Mouse (Mus musculus) right cerebral cortex, adult 18-20 months (tissue): ENCODE measurements at regions not wholly inside any gene's neighbourhood (a gene's known extent, or its start where the extent isn't known, plus 50 kb on each side); places are given as distances from the start of the nearest gene placed in this dataset.

Experiments
- DNase-seq: peaks from one replicate; pipeline ENCODE4 v3.0.0; 2022; ENCODE audit warnings: mixed read lengths

DNA sequence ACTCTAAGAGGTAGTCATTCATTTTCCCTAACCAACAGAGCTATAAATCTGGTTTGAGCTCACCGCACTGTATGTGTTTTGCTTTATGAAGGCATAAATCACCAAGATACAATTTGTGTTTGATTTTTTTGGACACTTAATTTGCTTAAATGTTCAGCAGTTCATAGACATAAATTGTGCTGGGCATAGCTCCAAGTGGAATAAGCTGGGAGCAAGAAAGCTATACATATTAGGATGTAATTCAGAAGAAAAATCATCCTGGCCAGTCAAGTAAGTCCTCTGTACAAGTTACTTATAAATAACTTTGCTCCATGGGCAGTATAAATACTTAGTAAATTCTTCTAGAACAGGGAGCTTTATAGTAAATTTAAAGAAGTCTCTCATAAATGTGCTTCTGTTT, 267.0 kb upstream of the Atp5g3 start:
- no peak for DNase-seq

DNA sequence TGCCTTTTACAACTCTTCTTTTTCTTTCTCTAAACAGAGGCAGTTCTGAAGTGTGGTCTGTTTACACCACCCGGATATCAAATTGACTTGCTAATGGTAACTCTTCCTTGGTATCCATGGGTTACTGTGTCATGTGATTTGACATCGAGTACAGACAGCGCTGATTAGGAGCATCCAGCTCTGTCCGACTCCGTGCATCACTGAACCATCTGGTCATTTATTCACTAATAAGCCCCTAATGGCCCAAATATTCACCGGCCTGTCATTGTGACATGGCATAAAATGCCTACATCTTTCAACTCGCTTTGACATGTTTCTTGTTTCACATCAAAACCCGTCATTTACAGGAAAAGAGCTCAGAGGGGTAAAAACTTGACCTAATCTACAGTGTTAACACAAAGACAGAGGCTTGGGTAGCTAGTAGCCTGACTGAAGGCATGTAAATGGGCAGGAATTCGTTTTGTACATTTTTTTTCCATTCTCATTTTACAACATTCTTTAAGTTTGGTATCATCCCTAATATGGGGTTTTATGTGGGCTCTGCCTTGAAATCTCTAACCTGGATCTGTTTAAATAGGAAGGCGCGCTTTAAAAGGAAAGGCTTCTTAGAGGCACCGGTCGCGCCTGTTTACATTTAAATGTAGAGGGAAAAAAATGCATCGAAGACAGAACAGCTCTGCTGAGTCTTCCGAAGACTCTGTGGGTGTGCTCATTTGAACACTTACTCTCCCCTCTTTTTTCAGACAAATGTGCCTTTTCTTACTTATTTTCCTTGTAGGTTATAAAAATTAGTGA, 257.8 kb upstream of the Atp5g3 start:
- no peak for DNase-seq

DNA sequence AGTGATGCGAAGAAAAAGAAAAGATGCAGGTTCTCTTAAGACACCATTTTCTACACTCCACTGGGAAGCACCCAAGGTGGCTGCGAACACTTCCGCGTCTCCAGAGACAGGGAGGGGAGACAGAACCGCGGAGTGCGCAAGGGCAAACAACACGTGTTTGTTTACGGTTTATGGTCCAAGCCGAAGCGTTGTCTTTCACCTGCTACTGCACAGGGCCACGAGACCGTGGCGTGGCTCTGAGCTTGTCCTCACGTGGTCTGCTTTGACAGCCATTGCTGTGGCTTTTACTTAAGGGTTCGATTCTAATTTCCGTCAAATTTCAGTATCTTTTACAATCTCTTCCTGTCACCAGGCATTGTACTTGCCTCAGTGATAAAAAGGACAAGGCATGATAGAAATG, 257.2 kb upstream of the Atp5g3 start:
- no peak for DNase-seq

DNA sequence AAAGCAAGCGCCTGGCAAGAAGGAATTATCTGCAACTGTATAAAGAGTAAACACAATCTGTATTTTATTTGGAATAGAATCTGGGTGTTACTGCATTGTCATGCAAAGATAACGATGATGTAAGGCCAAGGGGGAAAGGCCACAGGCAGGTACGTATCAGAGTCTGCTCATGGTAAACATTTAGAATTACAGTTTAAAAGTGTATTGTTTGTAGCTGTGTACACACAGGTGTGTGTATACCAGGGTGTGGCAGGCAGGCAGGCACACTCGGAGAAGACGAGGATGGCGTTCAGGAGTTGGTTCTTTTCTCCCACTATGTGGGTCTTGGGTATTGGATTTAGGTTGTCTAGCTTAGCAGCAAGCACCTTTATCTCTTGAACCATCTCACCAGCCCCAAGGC, 242.9 kb upstream of the Atp5g3 start:
- DNase-seq, result no peak

DNA sequence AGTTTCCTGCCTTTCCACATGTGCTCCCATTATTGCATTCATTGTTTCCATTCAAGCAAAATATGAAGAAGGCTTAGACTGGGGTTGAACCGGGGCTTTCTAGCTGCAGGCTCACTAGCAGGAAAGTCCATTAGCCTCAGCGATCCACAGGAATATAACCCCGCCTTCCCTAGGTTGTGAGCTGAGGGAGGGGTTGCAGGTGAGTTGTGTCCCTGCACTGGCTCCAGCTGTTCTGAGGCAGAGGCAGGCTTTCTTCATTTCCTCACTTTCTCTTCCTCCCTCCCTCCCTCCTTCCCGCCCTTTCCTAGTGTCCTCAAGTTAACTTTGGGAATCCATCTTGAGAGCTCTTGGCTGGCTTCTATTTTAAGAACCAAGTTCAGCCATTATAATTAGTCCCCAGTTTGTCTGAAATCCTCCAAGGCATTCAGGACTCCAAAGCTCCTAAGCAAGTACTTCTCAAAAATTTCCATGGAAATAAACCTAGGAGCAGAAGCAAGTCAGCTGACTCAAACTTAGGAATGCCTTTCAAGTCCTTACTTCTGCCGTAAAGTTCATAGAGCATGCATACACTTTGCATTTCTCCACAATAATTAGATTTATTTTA, 242.2 kb upstream of the Atp5g3 start:
- DNase-seq, result no peak

DNA sequence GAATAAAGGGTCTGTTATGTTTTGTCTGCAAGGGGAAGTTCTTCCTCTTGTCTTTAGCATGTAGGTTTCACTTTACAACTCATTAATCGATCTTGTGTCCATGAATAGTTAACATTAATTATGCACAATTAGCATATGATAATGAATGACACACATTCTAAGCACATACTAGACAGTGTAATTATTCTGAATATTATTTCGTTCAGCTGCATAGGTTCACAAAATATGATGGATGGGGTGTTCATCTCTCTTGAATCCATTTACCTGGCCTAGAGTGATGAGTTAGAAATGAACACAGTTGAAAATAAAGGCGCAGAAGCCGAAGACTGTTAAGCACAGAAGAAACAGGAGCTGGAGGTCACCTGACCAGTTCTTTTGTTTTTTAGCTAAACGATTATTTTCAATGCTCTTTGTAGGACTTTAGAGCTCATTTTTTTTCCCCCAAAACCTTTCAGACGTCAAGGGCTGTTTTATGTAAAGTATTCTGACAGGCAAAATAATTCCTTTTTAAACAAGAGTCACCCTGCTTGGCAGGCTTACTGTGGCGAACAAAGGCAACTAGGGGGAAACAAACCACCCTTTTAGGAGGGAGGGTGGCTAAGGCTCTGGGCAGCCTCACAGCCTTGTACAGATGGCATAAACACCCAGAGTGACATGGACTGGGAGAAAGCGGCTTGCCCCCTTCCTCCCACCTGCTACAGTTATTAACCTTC, 241.6 kb upstream of the Atp5g3 start:
- DNase-seq, result no peak

DNA sequence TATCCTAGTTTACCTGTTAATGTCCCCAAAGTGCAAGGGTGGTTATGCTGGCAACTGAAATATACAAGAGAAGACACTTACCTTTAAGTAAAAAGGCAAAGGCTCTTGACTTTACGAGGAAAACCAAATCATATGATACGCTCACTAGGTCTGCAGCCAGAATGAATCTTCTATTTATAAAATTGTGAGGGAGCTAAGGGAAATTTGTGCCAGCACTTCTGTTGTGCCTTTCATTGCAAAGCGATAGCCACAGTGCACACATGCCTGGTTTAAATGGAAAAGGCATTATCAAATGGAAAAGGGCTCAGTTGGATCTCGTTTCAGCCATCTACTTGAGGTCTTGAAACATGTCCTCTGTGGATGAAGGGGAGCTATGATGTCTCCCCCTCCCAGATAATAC, 236.1 kb upstream of the Atp5g3 start:
- no peak for DNase-seq

DNA sequence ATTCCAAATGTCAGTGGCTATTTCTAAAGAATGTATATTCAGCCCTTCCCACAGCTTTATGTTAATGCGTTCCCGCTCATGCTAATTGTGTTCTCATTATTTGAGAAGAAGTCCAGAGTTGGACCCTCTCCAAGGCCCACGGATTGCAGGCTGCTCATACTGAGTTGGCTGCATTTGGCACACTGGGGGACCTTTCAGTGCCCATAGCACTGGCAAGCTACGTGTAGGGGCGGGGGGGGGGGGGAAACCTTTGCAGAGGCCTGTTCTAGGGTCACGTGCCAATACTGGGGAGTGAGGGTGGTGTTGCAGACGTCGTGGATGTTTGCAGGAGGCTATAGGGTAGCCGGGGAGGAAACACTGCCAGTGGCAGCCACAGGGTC, 225.5 kb upstream of the Atp5g3 start:
- peak; percentile 52 for DNase-seq

DNA sequence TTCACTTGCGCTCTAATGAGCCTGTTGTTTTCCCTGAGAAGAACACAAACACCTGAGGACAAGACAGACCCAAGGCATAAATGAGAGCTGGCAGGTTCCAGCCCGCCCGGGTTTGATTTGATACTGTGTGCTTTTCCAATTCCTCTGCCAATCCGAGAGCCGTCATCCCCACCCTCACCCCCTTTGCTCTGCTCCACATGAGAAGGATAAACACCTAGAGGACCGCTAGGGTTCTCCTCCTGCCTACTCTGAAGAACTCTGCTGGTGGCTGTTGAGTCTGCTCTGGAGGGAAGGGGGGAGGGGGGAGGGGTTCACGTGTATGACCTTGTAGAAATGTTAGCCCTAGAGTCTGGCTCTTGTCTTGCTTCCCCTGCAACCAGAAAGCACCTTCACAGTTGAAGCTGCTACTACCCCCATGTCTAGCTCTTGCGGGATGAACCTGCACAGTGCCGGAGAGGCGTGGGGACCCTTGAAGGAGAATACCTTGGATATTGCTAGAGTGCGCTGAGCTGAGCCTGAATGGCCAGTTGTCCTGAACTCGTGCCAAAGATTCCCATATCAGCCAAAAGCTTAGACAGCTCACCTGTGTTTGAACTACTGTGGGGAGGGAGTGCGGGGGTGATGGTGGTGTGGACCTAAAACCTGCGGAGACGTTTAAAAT, 225.0 kb upstream of the Atp5g3 start:
- no peak for DNase-seq

DNA sequence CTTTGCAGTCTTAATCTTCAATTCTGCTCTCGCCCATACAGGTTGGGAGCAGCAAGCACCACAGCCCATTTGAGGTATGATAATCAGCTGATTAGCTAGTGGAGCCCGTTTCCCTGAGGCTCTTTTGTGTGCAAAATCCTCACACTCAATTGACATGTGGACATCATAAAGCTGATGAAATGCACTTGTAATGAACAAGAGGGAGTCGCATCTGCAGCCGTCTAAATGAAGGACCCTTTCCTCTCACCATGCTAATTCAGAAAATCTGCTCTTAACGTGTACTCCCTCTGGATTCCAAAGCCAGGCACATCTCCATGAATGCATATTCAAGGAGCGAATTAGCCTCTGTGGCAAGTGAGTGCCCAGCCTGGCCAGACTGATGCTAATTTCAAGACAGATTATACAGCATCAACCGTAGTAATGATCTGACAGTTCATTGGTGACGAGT, 219.0 kb upstream of the Atp5g3 start:
- DNase-seq, result no peak

DNA sequence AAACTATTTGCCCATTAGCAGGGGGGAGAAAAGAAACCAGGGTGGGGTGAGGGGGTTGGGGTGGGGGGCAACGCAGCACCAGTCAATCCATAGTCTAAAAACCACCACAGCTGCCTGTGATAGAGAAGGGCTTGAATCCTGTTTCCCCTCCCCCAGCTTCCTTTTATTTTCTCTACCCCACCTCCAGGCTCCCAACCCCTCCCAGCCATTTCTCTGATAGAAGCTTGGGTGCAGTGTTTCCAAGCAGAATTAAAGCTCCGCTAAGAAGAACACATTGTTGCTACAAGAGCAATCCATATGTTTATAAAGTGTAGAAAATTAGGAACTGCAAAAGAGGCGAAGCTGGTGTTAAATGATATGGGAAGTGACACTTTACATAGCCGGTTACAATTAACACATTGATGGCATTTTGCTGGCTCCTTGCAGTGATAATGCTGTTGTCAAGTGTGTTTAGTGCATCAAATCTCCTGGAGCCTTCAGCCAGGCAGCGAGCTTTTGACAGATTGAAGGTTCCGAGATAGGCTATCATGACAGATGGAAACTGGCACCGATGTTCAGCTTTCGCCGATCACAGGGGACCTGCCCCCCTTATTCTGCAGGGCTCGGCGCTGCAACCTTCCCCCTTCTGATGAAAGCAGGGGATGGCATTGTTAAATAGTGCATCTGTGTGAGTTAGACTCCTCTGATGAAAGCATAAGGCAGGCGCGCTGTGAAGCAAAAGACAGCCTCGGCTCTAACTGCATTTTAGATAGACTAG, 217.8 kb upstream of the Atp5g3 start:
- no peak for DNase-seq

DNA sequence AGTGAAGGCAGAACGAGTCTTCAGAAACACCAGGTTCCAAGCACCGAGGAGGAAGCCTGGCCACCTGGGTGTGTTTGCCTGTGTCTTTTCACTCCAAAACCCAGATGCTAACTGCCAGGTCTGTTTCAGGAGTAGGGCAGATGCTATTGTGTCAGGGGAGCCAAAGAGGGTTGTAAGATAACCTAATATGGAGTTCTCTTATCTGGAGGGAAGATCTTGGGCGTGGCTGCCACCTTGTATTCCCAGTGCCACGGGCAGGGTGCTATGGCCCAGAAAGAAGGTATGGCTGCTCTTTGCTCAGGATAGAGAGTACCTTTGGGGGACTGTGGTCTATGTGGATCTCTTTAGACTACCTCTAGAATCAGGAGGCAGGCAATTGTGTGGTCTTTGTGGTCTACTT, 216.0 kb upstream of the Atp5g3 start:
- no peak for DNase-seq

DNA sequence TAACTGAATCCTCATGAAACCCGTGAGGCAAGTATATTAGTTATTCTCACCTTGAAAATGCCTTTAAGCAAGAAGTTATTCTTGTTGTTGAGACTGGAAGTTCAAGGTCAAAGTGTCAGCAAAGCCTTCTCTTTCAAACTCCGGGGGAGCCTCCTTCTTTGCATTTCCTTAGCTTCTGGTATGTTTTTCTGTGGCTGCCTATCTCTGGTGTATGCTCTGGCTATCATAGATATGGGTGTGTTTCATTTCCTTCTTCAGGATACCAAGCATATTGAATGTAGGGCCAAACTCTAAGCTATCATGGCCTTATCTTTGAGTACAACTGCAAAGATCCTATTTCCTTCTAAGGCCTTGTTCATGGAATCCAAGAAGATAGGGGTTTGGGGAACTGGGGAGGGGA, 213.1 kb upstream of the Atp5g3 start:
- no peak for DNase-seq

DNA sequence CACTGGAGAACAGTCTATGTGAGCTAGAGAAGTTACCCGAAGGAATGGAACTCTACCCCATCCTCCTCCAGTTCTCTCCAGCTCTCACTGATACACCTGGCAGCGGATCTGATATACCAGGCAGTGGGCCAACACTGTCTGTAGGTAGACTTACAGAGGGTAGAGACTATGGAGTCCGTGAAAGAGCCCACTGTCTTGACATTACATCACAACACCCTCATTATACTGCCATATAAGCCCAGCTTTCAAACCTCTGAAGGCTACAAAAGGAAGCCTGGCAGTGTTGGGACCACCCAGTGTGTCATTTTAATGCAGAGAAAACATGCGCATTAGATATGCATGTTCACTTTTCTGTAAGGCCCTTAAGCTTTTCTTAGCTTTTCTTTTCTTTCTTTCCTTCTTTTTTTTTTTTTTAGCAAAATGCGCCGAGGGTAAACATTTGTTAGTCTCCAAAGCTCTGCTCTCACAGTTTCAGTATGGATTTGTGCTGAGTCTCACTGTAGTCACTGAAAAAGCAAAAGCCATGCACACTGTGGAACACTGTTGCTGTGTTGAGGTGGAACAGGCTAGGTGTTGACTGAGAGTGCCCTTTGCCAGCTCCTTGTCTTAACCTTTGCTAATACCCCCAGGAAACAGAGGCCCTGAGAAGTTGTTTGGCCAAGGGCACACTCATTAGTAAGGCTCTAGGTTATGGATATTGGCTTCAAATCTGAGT, 212.4 kb upstream of the Atp5g3 start:
- DNase-seq, result no peak

DNA sequence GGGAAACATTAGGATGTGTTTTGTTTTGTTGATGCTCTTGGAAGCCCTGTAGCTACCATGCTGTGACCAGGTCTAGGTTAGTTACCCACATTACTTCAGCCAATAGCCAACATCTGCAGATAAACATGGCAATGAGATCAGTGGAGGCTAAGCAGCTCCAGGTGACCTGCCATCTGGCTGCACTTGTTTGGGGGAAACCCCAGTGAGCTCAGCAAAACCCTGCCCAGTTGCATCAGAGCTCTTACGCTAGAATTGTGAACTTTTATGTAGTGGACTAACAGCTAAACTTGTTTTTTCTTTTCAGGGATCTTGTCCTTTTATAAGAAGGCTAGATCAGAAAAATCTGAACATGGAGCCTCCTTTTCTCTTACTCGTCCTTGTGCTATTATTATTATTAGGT, 211.8 kb upstream of the Atp5g3 start:
- DNase-seq, result no peak

DNA sequence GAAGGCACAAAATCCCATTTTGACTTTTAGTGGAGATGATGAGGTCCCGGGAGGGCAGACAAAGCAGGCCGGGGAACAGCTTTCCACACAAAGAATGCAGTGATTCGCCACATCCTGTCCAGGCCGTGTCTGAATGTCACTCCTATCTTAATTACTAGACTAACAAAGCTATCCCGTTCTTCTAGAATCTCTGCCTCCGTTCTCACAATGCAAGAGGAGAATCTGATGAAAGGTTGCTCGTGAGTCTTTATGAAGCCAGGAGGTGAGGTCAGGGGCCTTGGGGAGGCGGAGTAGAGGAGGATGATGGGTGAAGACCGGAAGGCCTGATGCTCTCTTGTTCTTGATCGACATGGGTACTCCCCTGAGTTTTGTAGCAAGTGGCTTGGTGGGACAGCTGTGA, 208.9 kb upstream of the Atp5g3 start:
- DNase-seq, result no peak

DNA sequence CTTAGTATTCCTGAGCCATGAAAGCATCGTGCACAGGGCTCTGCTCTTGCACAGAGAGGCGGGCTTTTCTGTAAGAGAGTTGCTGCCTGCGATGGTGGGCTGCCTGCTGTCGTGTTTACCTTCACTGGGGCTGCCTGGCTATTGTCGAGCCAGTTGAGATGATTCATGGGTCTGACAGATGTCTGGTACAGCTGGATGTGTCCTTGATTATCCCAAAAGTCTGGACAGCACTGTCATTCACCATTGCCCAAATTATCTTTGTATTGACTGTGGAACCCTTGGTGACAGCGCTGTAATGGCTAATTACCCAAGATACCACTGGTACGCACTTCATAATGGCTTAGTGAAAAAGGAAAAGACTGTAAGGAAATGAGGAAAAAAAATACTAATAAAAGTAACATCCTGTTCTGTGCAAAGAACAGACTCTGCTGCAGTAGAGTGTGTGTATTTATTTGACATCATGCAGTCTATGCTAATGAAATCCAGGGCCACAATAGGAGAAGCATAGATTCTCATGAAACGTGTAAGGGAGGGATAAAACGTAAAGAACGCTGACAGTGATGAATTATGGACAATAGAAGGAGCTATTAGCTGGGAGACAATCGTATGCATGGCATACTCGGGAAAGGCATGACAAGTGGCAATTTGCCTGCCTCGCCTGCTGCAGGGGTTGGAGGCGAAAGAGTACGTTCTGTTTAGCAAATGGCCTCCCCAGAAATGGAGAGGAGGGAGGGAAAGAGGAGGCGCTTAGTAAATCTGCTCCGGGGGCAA, 208.2 kb upstream of the Atp5g3 start:
- DNase-seq, result no peak

DNA sequence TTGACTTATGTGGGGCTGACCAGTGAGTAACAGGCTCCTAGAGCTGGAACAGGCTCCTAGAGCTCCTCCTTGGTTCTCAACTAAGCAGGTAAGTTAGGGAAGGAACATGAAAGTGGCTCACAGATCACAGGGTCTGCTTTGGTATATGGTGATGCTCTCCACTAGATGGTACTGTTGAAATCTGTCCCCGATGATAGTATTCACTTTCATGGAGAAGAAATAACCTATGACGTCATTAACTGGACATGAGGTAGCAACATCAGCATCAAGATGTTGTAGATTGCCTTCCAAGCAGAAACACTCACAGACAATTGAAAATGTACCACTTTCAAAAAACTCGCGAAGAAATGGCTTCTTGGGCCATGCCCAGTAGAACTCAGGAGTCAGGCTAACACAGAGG, 195.3 kb upstream of the Atp5g3 start:
- no peak for DNase-seq

DNA sequence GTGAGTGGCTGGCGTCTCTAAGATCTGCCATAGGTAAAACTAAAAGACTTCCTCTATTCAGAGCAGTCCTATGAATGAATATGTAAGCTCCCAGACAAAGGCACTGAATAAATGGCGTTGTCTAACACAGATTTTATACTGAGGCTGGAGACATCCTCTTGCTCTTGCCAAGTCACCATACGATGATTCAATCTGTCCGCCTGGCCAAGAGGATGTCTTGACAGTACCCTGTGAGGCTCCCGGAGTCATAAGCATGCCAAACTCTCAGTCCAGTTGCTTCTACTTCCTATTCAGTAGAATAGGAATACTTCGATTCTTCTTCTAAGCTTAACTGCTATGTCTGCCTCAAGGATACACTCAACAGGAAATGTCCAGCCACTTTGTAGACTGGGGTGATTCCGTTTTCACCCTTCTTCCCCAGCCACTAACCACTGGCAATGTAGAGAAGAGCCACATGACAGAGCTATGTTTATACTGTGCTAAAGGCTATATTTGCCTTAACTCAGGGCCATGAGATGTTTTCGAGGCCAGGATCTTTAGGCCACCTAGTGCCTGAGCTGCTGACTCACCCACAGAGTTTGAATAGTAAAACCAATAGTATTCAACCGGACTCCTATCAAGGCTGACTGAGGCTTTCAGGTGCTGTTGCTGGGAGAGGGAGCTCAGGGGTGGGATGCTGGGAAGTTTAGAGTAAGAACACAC, 188.7 kb upstream of the Atp5g3 start:
- DNase-seq, result no peak

DNA sequence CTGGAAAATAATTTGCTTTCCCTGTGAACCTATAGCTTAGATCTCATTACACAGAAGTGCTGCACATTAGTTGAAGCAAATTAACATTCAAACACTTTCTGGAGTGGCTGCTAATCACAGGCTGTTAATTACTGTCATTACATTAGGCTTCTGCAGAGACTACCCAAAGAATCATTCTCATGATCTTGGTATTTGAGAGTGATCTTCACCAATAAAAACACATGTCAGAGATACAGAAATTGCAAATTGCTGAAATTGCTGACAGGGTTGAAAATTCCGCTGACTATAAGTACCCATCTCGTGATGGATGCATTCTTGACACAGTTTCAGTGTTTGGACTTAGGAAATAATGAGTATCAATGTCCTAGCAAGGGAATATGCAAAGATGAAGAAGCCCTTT, 185.7 kb upstream of the Atp5g3 start:
- DNase-seq, result no peak

DNA sequence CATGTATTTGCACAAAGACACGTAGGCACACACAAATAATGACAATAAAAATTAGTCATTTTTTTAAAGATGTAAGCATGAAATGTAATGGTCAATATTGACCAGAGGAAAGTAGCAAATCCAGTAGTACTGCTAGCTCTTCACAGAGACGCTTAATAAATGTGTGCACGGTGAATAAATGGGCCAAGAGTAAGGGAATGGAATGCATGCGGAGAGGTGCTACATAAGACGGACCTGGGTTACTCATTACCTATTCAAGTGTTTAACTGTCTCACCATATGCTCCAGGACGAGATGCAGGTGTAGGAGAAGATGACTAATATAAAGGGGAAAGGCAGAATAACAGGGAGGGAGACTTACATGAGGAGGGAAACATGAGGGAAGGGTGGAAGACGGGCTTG, 182.4 kb upstream of the Atp5g3 start:
- no peak for DNase-seq
